Mouse (Mus musculus): ENCODE results near the gene Pde11a.

GRCm38 (mm10) chr2:76058661-76059467 is 279.7 kb downstream of the Pde11a start:
- no peak for TF ChIP-seq POLR2A (IDR thresholded peaks at IDR 0.05; ENCODE audit: extremely low read depth, insufficient read depth, low read length)
- TF ChIP-seq CTCF (IDR thresholded peaks at IDR 0.05; ENCODE audit: extremely low read depth, insufficient read depth, low read length), result no peak

Data from cortical plate, adult 2 months (tissue).